Mouse (Mus musculus): ENCODE measurements around the gene Hs3st2.

Gene Hs3st2

DNA sequence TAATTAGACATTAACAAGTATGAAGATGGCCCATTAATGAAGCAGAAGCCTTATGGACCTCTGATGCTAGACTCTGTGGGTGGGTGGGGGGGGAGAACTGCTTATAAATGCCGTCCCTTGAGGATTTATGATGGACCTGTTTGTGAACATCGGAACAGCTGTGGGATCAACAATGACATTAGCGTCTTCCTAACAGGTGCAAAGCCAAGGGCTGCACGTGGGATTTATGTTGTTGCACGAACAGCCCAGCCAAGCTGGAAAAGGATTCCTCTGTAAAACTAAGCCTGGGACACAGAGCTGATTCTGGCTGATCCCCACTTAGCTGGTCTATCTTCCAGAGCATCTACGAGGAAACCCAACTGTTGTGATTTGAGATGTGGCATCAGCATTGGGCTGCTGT lies 69.0 kb downstream of the Hs3st2 start:
- no peak for DNase-seq (ENCODE audit: low spot score)

DNA sequence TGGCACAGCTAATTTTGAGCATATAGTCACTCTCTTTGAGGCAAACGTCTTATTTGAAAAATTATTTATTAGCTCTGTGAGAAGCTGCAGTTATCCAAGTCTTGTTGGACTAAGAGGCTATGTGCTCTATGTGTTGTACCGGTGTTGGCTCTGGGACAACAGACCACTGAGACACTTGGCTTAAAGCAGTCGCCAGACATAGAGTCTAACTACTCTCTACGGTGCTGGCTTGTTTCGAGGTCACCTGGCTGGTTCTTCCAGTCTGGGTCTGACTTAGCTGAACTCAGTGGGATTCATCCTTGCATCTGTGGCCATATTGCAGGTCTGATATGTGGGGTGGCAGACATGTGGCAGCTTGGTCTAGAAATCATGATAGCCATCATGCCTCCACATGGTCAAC lies 72.8 kb downstream of the Hs3st2 start:
- DNase-seq (ENCODE audit: low spot score) = no peak

GRCm38 (mm10) chr7:121465111-121465510 lies 73.5 kb downstream of the Hs3st2 start:
- DNase-seq (ENCODE audit: low spot score) = no peak

GRCm38 (mm10) chr7:121466331-121466730 lies 74.7 kb downstream of the Hs3st2 start:
- DNase-seq (ENCODE audit: low spot score) = no peak

DNA sequence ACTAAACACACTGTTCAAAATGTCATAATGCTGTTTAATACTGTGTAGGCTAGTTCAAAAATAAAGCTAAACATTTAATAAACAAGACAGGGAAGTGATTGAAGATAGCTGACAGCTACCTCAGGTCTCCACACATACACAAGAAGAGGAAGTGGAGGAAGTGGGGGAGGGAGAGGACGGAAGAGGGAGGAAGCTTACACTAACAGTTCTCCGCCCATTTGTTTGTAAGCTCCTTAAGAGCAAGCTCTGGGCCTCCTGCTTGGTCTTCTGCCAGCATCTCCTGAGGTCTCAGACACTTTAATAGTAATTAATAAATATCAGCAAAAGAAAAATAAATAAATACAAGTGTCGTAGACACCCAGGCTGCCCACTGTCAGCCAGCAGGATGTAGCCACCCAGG lies 77.8 kb downstream of the Hs3st2 start:
- DNase-seq (ENCODE audit: low spot score) = no peak

DNA sequence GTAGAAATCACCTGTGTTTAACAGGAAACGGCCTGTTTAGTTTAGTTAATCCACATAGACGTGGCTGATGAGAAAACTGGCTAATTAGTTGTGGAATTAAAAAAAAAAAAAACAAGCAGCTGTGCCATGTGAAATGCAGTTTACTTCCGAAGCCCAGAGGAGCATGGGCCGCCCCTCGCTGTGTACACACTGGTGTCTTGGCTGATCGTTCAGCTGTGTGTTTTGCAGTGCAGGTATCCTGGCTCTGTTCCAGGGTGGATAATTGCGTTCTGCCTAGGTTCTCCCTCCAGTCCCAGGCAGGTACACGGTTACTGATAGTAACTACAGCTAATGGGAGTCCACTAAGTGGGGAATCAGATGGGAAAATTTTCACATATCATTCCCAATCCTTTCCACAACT lies 86.6 kb downstream of the Hs3st2 start:
- no peak for DNase-seq (ENCODE audit: low spot score)

- DNase-seq (ENCODE audit: low spot score) = no peak
Measured at GRCm38 (mm10) chr7:121480106-121480505, 88.4 kb downstream of the Hs3st2 start.

GRCm38 (mm10) chr7:121484590-121484989 lies 92.9 kb downstream of the Hs3st2 start:
- no peak for DNase-seq (ENCODE audit: low spot score)

DNA sequence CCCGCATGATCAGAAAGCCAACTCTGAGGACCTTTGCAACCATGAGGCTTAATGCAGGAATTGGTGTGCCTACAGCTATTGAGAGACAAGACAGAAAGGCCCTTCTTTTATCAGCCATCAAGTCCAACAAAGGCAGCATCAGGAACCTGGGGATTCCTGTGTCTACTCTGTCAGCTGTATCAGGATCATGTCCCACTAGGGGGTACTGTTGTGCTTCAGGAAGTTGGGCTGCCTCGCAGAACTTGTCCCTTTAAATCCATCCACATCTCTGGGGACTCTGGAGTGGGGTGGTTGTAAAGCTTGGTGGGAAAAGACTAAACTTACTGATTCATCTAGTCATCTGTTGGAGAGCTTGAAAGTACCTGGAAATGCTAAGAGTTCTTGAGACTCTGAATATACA lies 93.6 kb downstream of the Hs3st2 start:
- DNase-seq (ENCODE audit: low spot score) = peak; percentile 9

GRCm38 (mm10) chr7:121487291-121487690 lies 95.6 kb downstream of the Hs3st2 start:
- DNase-seq (ENCODE audit: low spot score) = no peak

DNA sequence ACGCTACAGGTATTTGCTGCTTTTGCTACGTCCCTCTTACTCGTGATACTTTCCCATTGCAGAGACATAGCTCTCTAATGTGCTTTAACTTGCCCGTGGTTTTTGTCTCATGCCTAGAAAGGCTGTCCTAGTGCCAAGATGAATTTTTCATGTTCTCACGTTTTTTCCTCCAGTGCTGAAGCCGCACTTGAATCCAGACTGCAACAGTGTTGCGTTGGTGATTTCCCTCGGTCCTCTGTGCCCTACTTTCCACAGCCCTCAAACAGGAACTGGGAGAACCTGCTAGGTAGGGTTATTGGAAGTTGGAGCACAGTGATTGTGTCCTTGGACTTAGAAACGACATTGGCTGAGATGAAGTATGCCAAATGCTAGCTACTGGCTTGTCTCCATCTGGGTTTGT lies 97.7 kb downstream of the Hs3st2 start:
- no peak for DNase-seq (ENCODE audit: low spot score)

DNA sequence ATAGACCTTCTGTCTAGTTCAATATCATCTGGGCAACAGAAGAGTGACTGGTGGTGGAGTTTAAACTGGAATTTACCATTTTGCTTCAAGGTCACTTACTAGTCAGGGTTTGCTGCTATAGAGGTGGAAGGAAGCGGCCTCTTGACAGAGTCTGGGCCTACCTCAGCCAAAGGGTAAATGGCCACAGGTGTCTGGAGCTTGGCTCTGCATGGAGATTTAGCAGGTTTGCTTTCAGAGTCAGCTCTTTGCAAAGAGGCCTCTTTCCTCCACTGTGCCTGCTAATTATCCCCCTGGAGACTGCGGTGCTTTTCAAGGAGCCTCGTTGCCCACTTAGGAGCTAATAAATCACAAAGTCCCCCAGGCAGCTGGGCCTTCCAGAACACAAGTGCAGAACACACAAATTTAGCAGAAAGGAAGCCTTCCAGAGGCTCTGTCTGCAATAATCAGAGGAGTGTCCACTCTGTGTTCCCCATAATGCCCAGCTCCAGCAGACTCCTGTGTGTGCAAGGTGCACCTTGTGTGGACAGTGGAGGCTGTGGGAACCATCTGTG lies 99.9 kb downstream of the Hs3st2 start:
- DNase-seq (ENCODE audit: low spot score) = no peak

DNA sequence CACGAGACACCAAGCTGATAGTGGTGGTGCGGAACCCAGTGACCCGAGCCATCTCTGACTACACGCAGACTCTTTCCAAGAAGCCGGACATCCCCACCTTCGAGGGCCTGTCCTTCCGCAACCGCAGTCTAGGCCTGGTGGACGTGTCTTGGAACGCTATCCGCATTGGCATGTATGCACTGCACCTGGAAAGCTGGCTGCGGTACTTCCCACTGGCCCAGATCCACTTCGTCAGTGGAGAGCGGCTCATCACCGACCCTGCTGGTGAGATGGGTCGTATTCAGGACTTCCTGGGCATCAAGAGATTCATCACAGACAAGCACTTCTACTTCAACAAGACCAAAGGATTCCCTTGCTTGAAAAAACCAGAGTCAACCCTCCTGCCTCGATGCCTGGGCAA lies 108.9 kb downstream of the Hs3st2 start:
- DNase-seq (ENCODE audit: low spot score) = no peak

DNA sequence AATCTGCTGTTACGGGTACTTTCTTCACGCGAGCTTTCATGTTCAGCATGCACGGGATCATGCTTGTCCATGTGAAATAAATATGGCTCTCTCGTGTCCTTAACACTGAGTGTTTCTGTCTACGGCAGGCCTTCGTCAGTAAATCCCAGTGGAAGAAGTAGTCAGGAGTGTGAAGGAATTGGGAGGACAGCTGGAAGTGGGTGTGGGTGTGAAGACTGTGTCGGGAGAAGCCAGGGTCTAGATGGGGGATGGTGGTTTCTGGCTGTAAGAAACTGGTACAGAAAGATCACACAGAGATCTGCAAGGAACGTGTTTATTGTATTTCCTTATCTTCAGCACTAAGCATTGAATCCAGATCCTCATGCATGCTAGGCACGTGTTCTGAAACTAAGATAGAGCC lies 110.0 kb downstream of the Hs3st2 start:
- no peak for DNase-seq (ENCODE audit: low spot score)

DNA sequence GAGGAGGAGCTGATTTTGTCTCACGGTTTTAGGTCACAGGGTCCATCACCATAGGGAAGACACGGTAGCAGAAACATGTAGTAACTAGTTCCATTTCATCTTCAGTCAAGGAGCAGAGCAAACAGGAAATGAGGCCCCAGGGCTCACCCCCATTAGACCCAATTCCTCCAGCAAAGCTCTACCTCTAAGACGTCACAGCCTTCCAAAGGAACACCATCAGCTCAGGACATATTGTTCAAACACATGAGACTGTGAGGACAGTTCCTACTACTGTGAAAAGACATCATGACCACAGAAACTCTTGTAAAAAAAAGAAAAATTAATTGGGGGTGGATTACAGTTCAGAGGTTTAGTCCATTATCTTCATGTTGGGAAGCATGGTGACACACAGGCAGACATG lies 125.1 kb downstream of the Hs3st2 start:
- no peak for DNase-seq (ENCODE audit: low spot score)

DNA sequence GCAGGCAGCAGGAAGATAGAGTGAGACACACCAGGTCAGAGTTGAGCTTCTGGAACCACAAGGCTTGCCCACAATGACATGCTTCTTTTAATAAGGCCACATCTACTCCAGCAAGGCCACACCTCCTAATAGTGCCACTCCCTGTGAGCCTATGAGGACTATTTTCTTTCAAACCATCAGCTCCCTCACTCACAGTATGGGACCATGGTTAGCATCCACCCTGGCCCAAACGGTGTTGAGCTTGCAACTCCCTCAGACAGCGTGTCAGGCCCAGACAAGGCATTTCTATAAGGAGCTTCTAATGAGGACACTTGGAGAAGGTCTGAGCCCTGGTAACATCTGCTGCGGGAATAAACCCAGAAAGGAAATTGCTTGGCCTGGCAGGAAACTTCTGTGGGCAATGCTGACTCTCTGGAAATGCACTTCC lies 125.5 kb downstream of the Hs3st2 start:
- DNase-seq (ENCODE audit: low spot score) = no peak

DNA sequence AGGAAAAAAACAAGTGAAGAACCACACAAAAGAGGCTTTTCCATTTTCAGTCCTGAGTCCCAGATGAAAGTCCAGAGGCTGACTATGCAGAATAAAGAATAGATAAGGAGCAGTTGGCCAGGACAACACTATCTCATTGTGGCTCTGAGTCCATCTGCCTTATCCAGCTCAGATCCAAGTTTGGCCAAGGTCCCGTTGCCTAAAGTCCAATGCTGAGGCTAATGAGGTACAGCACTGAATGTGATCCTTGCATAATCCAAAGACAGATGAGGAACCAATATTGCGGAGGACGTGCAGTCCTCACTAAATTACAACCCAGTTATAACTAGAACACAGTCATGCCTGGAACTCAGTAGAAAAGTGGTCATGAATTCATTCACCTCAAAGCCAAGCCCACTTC lies 130.5 kb downstream of the Hs3st2 start:
- no peak for DNase-seq (ENCODE audit: low spot score)

DNA sequence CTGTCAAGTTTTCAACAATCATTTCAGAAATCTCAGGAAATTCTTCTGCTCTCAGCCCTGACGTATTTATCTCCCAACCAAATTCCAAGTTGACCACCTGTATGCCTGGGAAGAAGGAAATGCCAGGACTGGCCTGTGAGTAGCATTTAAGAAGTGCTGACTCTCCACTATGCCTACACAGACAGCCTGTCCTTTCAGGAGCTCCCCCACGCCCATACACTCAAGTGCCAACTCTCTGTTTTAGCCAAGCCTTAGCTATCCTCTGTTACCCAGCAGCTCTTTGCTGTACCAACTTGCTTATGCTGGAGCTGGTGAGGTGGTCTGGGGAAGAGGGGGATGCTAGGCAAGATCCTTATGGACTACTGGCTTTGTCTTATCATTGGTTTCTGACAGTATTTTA lies 137.4 kb downstream of the Hs3st2 start:
- DNase-seq (ENCODE audit: low spot score) = no peak

GRCm38 (mm10) chr7:121533639-121534038 lies 142.0 kb downstream of the Hs3st2 start:
- no peak for DNase-seq (ENCODE audit: low spot score)

- no peak for DNase-seq (ENCODE audit: low spot score)
Measured at GRCm38 (mm10) chr7:121534386-121534785, 142.7 kb downstream of the Hs3st2 start.

GRCm38 (mm10) chr7:121535987-121536386 lies 144.3 kb downstream of the Hs3st2 start:
- no peak for DNase-seq (ENCODE audit: low spot score)

DNA sequence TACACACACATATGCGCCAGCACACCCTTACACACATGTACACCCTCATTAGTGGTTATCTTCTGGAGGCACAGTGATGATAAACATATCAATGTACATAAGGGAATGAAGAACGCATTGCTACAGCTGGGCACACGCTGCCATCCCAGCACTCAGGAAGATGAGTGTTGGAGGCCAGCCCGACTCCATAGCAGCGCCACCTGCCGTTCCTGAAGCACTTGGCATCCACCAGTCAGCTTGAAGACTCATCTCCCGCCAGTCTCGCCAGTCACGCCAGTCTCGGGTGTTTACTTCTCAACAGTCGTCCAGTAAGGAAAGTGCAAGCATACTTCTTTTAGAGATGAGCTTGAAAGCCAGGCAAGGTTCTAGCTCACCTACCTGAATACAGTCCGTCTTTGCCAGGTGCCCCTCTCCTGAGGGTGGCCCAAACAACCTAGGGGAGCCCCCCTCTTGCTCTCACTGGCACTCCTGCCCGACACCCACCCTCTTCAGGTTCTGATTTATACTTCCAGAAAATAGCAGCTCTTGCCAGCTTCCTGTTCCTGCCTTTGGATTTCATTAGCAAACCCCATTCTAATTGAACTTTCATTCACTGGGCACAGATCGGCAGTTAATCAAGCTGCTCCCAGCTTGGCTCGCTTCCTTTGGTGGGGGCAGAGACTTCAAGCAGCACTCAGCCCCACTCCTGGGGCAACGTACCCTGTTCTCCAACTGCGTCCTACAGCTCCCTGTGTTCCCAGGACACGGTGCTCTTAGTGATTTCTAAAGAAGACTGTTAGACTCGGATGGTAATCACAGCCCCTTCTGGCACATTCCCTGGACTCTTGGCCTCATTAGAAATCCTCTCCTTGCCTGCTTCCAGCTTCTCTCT lies 148.0 kb downstream of the Hs3st2 start:
- peak; percentile 22 for DNase-seq (ENCODE audit: low spot score)

DNA sequence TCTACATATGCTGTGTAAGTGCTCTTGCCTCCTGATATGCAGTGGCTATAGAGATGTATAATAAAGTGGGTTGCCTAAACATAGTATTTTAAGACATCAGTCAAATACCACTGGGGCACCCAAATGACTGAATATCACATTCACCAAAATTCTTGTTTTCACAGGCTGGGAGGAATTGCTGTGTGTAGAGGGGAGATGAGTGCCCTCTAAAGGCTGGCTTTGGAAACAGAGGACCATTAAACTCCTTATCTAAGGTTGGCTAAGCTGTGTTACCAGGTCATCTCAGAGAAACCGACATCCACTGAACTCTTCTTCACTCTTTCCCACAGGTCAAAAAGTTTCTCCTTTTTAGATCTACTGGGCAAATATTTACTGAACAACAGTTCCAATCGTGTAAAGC lies 150.8 kb downstream of the Hs3st2 start:
- no peak for DNase-seq (ENCODE audit: low spot score)

Data from urinary bladder, postnatal 14 days (tissue).